Mouse (Mus musculus): ENCODE data around the gene Metrnl.
A peak's percentile ranks its signal among the peaks of the same experiment; 100 is the strongest.

Metrnl gene

GRCm38 (mm10) chr11:121702111-121702894 lies 959 bp downstream of the Metrnl start:
- DNase-seq (ENCODE audit: low read depth, low spot score) = peak; percentile 72
- H3K27me3 ChIP-seq (ENCODE audit: control insufficient read depth, insufficient read depth, low read length, poor library complexity, severe bottlenecking) = no peaks in the 10 kb centered on the region
- H3K36me3 ChIP-seq (ENCODE audit: control insufficient read depth, insufficient read depth, low read length, poor library complexity, severe bottlenecking) = no peaks in the 10 kb centered on the region

GRCm38 (mm10) chr11:121702895-121703618 lies 1.7 kb downstream of the Metrnl start:
- Histone ChIP-seq H3K36me3 (ENCODE audit: control insufficient read depth, insufficient read depth, low read length, poor library complexity, severe bottlenecking) (no peaks in the 10 kb centered on the region), H3K27me3 (ENCODE audit: control insufficient read depth, insufficient read depth, low read length, poor library complexity, severe bottlenecking) (no peaks in the 10 kb centered on the region)
- DNase-seq (ENCODE audit: low read depth, low spot score) = peak; percentile 70

- no peak for DNase-seq (ENCODE audit: low read depth, low spot score)
- Histone ChIP-seq H3K27me3 (ENCODE audit: control insufficient read depth, insufficient read depth, low read length, poor library complexity, severe bottlenecking) (no peaks in the 10 kb centered on the region), H3K36me3 (ENCODE audit: control insufficient read depth, insufficient read depth, low read length, poor library complexity, severe bottlenecking) (no peaks in the 10 kb centered on the region)
These were observed 2.4 kb downstream of the Metrnl start for GRCm38 (mm10) chr11:121703619-121704215.

- Histone ChIP-seq H3K36me3 (ENCODE audit: control insufficient read depth, insufficient read depth, low read length, poor library complexity, severe bottlenecking) (no peaks in the 10 kb centered on the region), H3K27me3 (ENCODE audit: control insufficient read depth, insufficient read depth, low read length, poor library complexity, severe bottlenecking) (no peaks in the 10 kb centered on the region)
- DNase-seq (ENCODE audit: low read depth, low spot score) = peak; percentile 19
These were observed 5.2 kb downstream of the Metrnl start for GRCm38 (mm10) chr11:121706521-121707005.

- no peaks in the 10 kb centered on the region for H3K27me3 ChIP-seq (ENCODE audit: control insufficient read depth, insufficient read depth, low read length, poor library complexity, severe bottlenecking)
- no peak for DNase-seq (ENCODE audit: low read depth, low spot score)
These were observed 7.9 kb downstream of the Metrnl start for GRCm38 (mm10) chr11:121709278-121709677.

GRCm38 (mm10) chr11:121710245-121710644 lies 8.9 kb downstream of the Metrnl start:
- no peaks in the 10 kb centered on the region for H3K27me3 ChIP-seq (ENCODE audit: control insufficient read depth, insufficient read depth, low read length, poor library complexity, severe bottlenecking)
- DNase-seq (ENCODE audit: low read depth, low spot score) = no peak
- H3K36me3 ChIP-seq (ENCODE audit: control insufficient read depth, insufficient read depth, low read length, poor library complexity, severe bottlenecking) = no peaks in the 10 kb centered on the region

More at GRCm38 (mm10) chr11:121709278-121709677, 7.9 kb downstream of the Metrnl start:
- no peaks in the 10 kb centered on the region for H3K36me3 ChIP-seq (ENCODE audit: control insufficient read depth, insufficient read depth, low read length, poor library complexity, severe bottlenecking)

- Histone ChIP-seq H3K36me3 (ENCODE audit: control insufficient read depth, insufficient read depth, low read length, poor library complexity, severe bottlenecking) (no peaks in the 10 kb centered on the region), H3K27me3 (ENCODE audit: control insufficient read depth, insufficient read depth, low read length, poor library complexity, severe bottlenecking) (no peaks in the 10 kb centered on the region)
- no peak for DNase-seq (ENCODE audit: low read depth, low spot score)
These were observed 11.6 kb downstream of the Metrnl start for GRCm38 (mm10) chr11:121712987-121713386.

- no peak for DNase-seq (ENCODE audit: low read depth, low spot score)
- Histone ChIP-seq H3K36me3 (ENCODE audit: control insufficient read depth, insufficient read depth, low read length, poor library complexity, severe bottlenecking) (no peaks in the 10 kb centered on the region), H3K27me3 (ENCODE audit: control insufficient read depth, insufficient read depth, low read length, poor library complexity, severe bottlenecking) (no peaks in the 10 kb centered on the region)
These were observed 12.2 kb downstream of the Metrnl start for GRCm38 (mm10) chr11:121713569-121713968.

- H3K36me3 ChIP-seq (ENCODE audit: control insufficient read depth, insufficient read depth, low read length, poor library complexity, severe bottlenecking) = no peaks in the 10 kb centered on the region
- H3K27me3 ChIP-seq (ENCODE audit: control insufficient read depth, insufficient read depth, low read length, poor library complexity, severe bottlenecking) = no peaks in the 10 kb centered on the region
- DNase-seq (ENCODE audit: low read depth, low spot score) = no peak
These were observed 13.6 kb downstream of the Metrnl start for GRCm38 (mm10) chr11:121714745-121715485.

- H3K36me3 ChIP-seq (ENCODE audit: control insufficient read depth, insufficient read depth, low read length, poor library complexity, severe bottlenecking) = no peaks in the 10 kb centered on the region
- H3K27me3 ChIP-seq (ENCODE audit: control insufficient read depth, insufficient read depth, low read length, poor library complexity, severe bottlenecking) = no peaks in the 10 kb centered on the region
- no peak for DNase-seq (ENCODE audit: low read depth, low spot score)
These were observed 16.4 kb downstream of the Metrnl start for GRCm38 (mm10) chr11:121717724-121718123.

- Histone ChIP-seq H3K27me3 (ENCODE audit: control insufficient read depth, insufficient read depth, low read length, poor library complexity, severe bottlenecking) (no peaks in the 10 kb centered on the region), H3K36me3 (ENCODE audit: control insufficient read depth, insufficient read depth, low read length, poor library complexity, severe bottlenecking) (no peaks in the 10 kb centered on the region)
- DNase-seq (ENCODE audit: low read depth, low spot score) = no peak
These were observed 19.4 kb downstream of the Metrnl start for GRCm38 (mm10) chr11:121720752-121721151.

GRCm38 (mm10) chr11:121722434-121722833 lies 21.1 kb downstream of the Metrnl start:
- H3K36me3 ChIP-seq (ENCODE audit: control insufficient read depth, insufficient read depth, low read length, poor library complexity, severe bottlenecking) = no peaks in the 10 kb centered on the region
- DNase-seq (ENCODE audit: low read depth, low spot score) = no peak
- no peaks in the 10 kb centered on the region for H3K27me3 ChIP-seq (ENCODE audit: control insufficient read depth, insufficient read depth, low read length, poor library complexity, severe bottlenecking)

GRCm38 (mm10) chr11:121726625-121727024 lies 25.3 kb downstream of the Metrnl start:
- no peaks in the 10 kb centered on the region for H3K36me3 ChIP-seq (ENCODE audit: control insufficient read depth, insufficient read depth, low read length, poor library complexity, severe bottlenecking)
- no peak for DNase-seq (ENCODE audit: low read depth, low spot score)
- no peaks in the 10 kb centered on the region for H3K27me3 ChIP-seq (ENCODE audit: control insufficient read depth, insufficient read depth, low read length, poor library complexity, severe bottlenecking)

GRCm38 (mm10) chr11:121734184-121734583 lies 32.8 kb downstream of the Metrnl start:
- H3K36me3 ChIP-seq (ENCODE audit: control insufficient read depth, insufficient read depth, low read length, poor library complexity, severe bottlenecking) = no peaks in the 10 kb centered on the region
- DNase-seq (ENCODE audit: low read depth, low spot score) = no peak
- H3K27me3 ChIP-seq (ENCODE audit: control insufficient read depth, insufficient read depth, low read length, poor library complexity, severe bottlenecking) = no peaks in the 10 kb centered on the region

Data from splenic B cell, adult 2 months (primary cell).